24 mouse cellular contexts compared by ENCODE assay signal in the genomic region with DNA sequence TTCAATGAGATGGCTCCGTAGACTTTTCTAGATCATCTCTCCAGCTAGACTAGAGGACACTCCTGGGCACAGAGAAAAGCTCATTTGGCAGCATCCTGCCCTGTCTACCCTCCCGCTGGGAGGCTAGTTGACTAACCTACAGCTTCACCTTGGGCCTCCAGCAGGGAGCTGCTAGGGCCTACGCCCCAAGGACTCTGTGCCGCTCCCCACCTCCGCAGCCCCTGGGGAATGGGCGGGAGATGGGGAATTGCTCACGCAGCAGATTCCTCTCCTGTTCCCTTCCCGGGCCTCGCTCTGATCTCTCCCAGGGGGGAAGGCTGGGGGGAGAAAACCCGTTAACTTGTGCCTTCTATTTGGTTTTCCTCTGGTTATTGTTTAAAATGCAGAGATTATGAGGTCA. TPM values are rescaled to one million over a fixed set of nuclear protein-coding genes. Genes with fewer than 3 reads are reported as not detected.
A peak's percentile ranks its signal among the peaks of the same experiment; 100 is the strongest.
DNase-seq lines count a peak whose midpoint lies in the region; ATAC-seq and TF ChIP-seq lines count a peak whose summit lies in the region.
"Had no signal": no experiment of that assay in that cellular context is flagged by ENCODE, and none has a peak within 500 bp of the region (broad histone marks: within the 10 kb centered on the region; RNA-seq: fewer than 3 reads in every experiment).

No protein-coding gene starts in this region.

- TF ChIP-seq CTCF in midbrain, postnatal 0 days (IDR thresholded peaks at IDR 0.05): no peak

- no peaks in the 10 kb centered on the region for H3K4me1 ChIP-seq in midbrain, postnatal 0 days (ENCODE audit: insufficient read depth, low read length)
- H3K4me1 ChIP-seq in midbrain, embryonic 10.5 days: peaks cover 26% of the 10 kb centered on the region
- H3K4me1 ChIP-seq in liver, embryonic 12.5 days: 0 out of 2 replicates have a peak, but pooled peaks cover 6% of the 10 kb centered on the region

- DNase-seq in adrenal gland, postnatal 14 days: peak; percentile 28
- DNase-seq in adrenal gland, postnatal 25 days: no peak
- no peak for DNase-seq in midbrain, postnatal 0 days (ENCODE audit: low spot score)
- no peak for DNase-seq in midbrain, embryonic 10.5 days (ENCODE audit: low spot score)
- DNase-seq in WW6 (ENCODE audit: low read depth, low spot score): peak; percentile 55
- no peak for DNase-seq in cerebellum, adult 11 months
- DNase-seq: adrenal gland, postnatal 36 days; B cell, adult 2 months; cerebellum, adult 8-10 months; cerebellum, postnatal 14 days; embryo, embryonic 11 days; forebrain, postnatal 0 days; gastrocnemius, postnatal 14 days; heart, adult 2 months; heart, postnatal 36 days had no signal

- H3K9ac ChIP-seq in midbrain, postnatal 0 days (replicated peaks; ENCODE audit: low read length, poor library complexity, severe bottlenecking): 0 out of 2 replicates have a peak overlapping the region, but pooled peaks have one; percentile 13
- no peak overlapping the region for H3K9ac ChIP-seq in liver, embryonic 12.5 days
- H3K9ac ChIP-seq: embryonic facial prominence, embryonic 12.5 days; forebrain, embryonic 13.5 days; forebrain, postnatal 0 days; heart, embryonic 13.5 days; hindbrain, embryonic 15.5 days had no signal

- H3K9me3 ChIP-seq in midbrain, postnatal 0 days (ENCODE audit: low read length): no peaks in the 10 kb centered on the region
- H3K9me3 ChIP-seq in midbrain, embryonic 10.5 days (replicated peaks): no peaks in the 10 kb centered on the region
- no peaks in the 10 kb centered on the region for H3K9me3 ChIP-seq in liver, embryonic 12.5 days (replicated peaks)
- H3K9me3 ChIP-seq: embryonic facial prominence, embryonic 12.5 days; forebrain, embryonic 13.5 days; heart, embryonic 13.5 days; hindbrain, embryonic 15.5 days had no signal

- H3K36me3 ChIP-seq in midbrain, postnatal 0 days (ENCODE audit: insufficient read depth, low read length): no peaks in the 10 kb centered on the region
- no peaks in the 10 kb centered on the region for H3K36me3 ChIP-seq in midbrain, embryonic 10.5 days
- no peaks in the 10 kb centered on the region for H3K36me3 ChIP-seq in liver, embryonic 12.5 days
- H3K36me3 ChIP-seq: embryonic facial prominence, embryonic 12.5 days; heart, embryonic 13.5 days; hindbrain, embryonic 15.5 days had no signal

- H3K4me3 ChIP-seq in midbrain, postnatal 0 days (ENCODE audit: low read depth, low read length): no peak overlapping the region
- no peak overlapping the region for H3K4me3 ChIP-seq in midbrain, embryonic 10.5 days
- no peak overlapping the region for H3K4me3 ChIP-seq in liver, embryonic 12.5 days
- H3K4me3 ChIP-seq: embryonic facial prominence, embryonic 12.5 days; forebrain, embryonic 13.5 days; heart, adult 2 months; heart, embryonic 13.5 days; hindbrain, embryonic 15.5 days had no signal

- ATAC-seq in midbrain, postnatal 0 days (ENCODE audit: low FRiP score): no peak
- no peak for ATAC-seq in liver, embryonic 12.5 days
- ATAC-seq: activated CD4-positive, CD25-positive, alpha-beta regulatory T cell, adult 4 months; CD4-positive, CD25-positive, alpha-beta regulatory T cell, adult 4 months; forebrain, embryonic 13.5 days; forebrain, postnatal 0 days had no signal

- H3K27ac ChIP-seq in midbrain, postnatal 0 days (ENCODE audit: low read depth, low read length): no peak overlapping the region
- H3K27ac ChIP-seq in midbrain, embryonic 10.5 days (replicated peaks): no peak overlapping the region
- no peak overlapping the region for H3K27ac ChIP-seq in liver, embryonic 12.5 days
- H3K27ac ChIP-seq: embryonic facial prominence, embryonic 12.5 days; forebrain, embryonic 13.5 days; heart, adult 2 months; heart, embryonic 13.5 days; hindbrain, embryonic 15.5 days had no signal

- 44% methylated on average over 10 of the region's 10 CpGs for whole genome bisulfite sequencing in midbrain, postnatal 0 days
- 35% methylated on average over 10 of the region's 10 CpGs for WGBS in midbrain, embryonic 10.5 days
- WGBS in liver, embryonic 12.5 days (ENCODE audit: insufficient replicate concordance): 26% methylated on average over 10 of the region's 10 CpGs

- no peak overlapping the region for H3K4me2 ChIP-seq in midbrain, postnatal 0 days (ENCODE audit: low read depth, low read length, poor library complexity, severe bottlenecking)
- no peak overlapping the region for H3K4me2 ChIP-seq in liver, embryonic 12.5 days
- H3K4me2 ChIP-seq: embryonic facial prominence, embryonic 12.5 days; forebrain, embryonic 13.5 days; heart, embryonic 13.5 days; hindbrain, embryonic 15.5 days had no signal

- H3K27me3 ChIP-seq in midbrain, postnatal 0 days (ENCODE audit: insufficient read depth, low read length): no peaks in the 10 kb centered on the region
- peaks cover 64% of the 10 kb centered on the region for H3K27me3 ChIP-seq in midbrain, embryonic 10.5 days (ENCODE audit: low read depth, poor library complexity, severe bottlenecking)
- H3K27me3 ChIP-seq in liver, embryonic 12.5 days (replicated peaks): peaks cover 70% of the 10 kb centered on the region
- H3K27me3 ChIP-seq: hindbrain, embryonic 15.5 days had no signal

RNA-seq across cellular contexts. Expression of a gene that starts 36.4 kb away (rescaled TPM):
- not detected in 2 replicates for total RNA-seq in adrenal gland, postnatal 14 days (2021)
- total RNA-seq in adrenal gland, postnatal 25 days (2021): not detected in 2 replicates
- 1.3 and 2.1 TPM in 2 replicates for total RNA-seq in midbrain, postnatal 0 days (2014; rRNA removed)
- polyA plus RNA-seq in midbrain, postnatal 0 days (2015; fragmentation: Nextera tagmentation; extraction: Ambion mirVana): 0.10 TPM in 1 of 2 replicates, not detected in the other
- 0.05 TPM in 1 of 2 replicates, not detected in the other for polyA plus RNA-seq in midbrain, embryonic 10.5 days (2016; fragmentation: Nextera tagmentation; extraction: Ambion mirVana)
- polyA plus RNA-seq in liver, embryonic 12.5 days (2016; fragmentation: Nextera tagmentation; extraction: Ambion mirVana): 0.07 and 0.08 TPM in 2 replicates
- total RNA-seq: common myeloid progenitor, adult 5-6 weeks; forebrain, postnatal 0 days had no signal
- polyA plus RNA-seq: activated CD4-positive, CD25-positive, alpha-beta regulatory T cell, adult 4 months; CD4-positive, CD25-positive, alpha-beta regulatory T cell, adult 4 months; forebrain, embryonic 13.5 days; forebrain, postnatal 0 days; heart, adult 2 months; heart, embryonic 13.5 days; heart, postnatal 0 days had no signal

Comparison
In these comparisons a context has a peak if more than half of its experiments do, and no peak if none do; other contexts are left out.
1. DNase-seq: peak in adrenal gland, postnatal 14 days (single experiment) and WW6 (single experiment); none in adrenal gland, postnatal 25 days (single experiment), midbrain, postnatal 0 days (single experiment), midbrain, embryonic 10.5 days (single experiment) and cerebellum, adult 11 months (single experiment).